Mouse (Mus musculus) urinary bladder, adult 18-20 months (tissue): Measurements from ENCODE around the gene Plcl2.

ENCODE experiments used
- DNase-seq, 2 experiments: peaks; one replicate each; pipeline ENCODE4 v3.0.0; 2022; ENCODE audit warnings: low spot score in 2 of 2, mixed read lengths in 2 of 2

The Plcl2 gene

GRCm38 (mm10) chr17:50734781-50735180 lies 225.6 kb downstream of the Plcl2 start:
- no peak for DNase-seq

GRCm38 (mm10) chr17:50735382-50735954 lies 226.3 kb downstream of the Plcl2 start:
- DNase-seq = peak in 1 of 2 experiments; percentile 8

- no peak for DNase-seq
These were observed 226.8 kb downstream of the Plcl2 start for GRCm38 (mm10) chr17:50735955-50736533.

- DNase-seq = no peak
These were observed 227.9 kb downstream of the Plcl2 start for GRCm38 (mm10) chr17:50737068-50737467.
